Mouse (Mus musculus) inflammation-experienced regulatory T-cells, adult 6 months (primary cell): Measurements from ENCODE around the gene Mcm10. TPM values are rescaled to one million over a fixed set of nuclear protein-coding genes. Genes with fewer than 3 reads are reported as not detected.
A peak's percentile ranks its signal among the peaks of the same experiment; 100 is the strongest.

Experiments
- ATAC-seq: one replicate; pipeline ENCODE4 v1.8.0; 2017
- polyA plus RNA-seq, 3 experiments: library from polyadenylated mRNA; unstranded; fragments of 100-300 nt; shearing (Covaris generic); gene quantifications; one replicate each; pipeline ENCODE4 v1.2.1; 2017

Mcm10 gene
- polyA plus RNA-seq, result 10 to 100 TPM in 1 of 3 experiments, 1 to 10 TPM in 2; 3.2 to 20.8 (median 3.5) TPM

- peak; percentile 100 for ATAC-seq
These were observed at the start of gene Mcm10 for GRCm38 (mm10) chr2:5012491-5013324. Gene Mcm10, minus strand, starts transcription at chr2:5012791.

GRCm38 (mm10) chr2:5061133-5061708, 48.6 kb upstream of the Mcm10 start:
- no peak for ATAC-seq

GRCm38 (mm10) chr2:5059997-5060396, 47.4 kb upstream of the Mcm10 start:
- ATAC-seq, result no peak

- no peak for ATAC-seq
These were observed 45.8 kb upstream of the Mcm10 start for GRCm38 (mm10) chr2:5058436-5058835.

GRCm38 (mm10) chr2:5050562-5050961, 38.0 kb upstream of the Mcm10 start:
- no peak for ATAC-seq

GRCm38 (mm10) chr2:5047016-5047415, 34.4 kb upstream of the Mcm10 start:
- ATAC-seq, result no peak

- ATAC-seq, result no peak
These were observed 32.8 kb upstream of the Mcm10 start for GRCm38 (mm10) chr2:5045269-5045965.

GRCm38 (mm10) chr2:5044321-5044720, 31.7 kb upstream of the Mcm10 start:
- ATAC-seq, result no peak

- ATAC-seq, result no peak
These were observed 30.8 kb upstream of the Mcm10 start for GRCm38 (mm10) chr2:5043476-5043761.

- ATAC-seq, result no peak
These were observed 30.3 kb upstream of the Mcm10 start for GRCm38 (mm10) chr2:5042616-5043475.

GRCm38 (mm10) chr2:5041854-5042253, 29.3 kb upstream of the Mcm10 start:
- ATAC-seq, result no peak

- no peak for ATAC-seq
These were observed 27.9 kb upstream of the Mcm10 start for GRCm38 (mm10) chr2:5040281-5041161.

GRCm38 (mm10) chr2:5039350-5040170, 27.0 kb upstream of the Mcm10 start:
- ATAC-seq, result no peak

- no peak for ATAC-seq
These were observed 25.7 kb upstream of the Mcm10 start for GRCm38 (mm10) chr2:5038320-5038719.

- ATAC-seq, result no peak
These were observed 24.8 kb upstream of the Mcm10 start for GRCm38 (mm10) chr2:5037390-5037789.

- ATAC-seq, result peak; percentile 63
These were observed 24.0 kb upstream of the Mcm10 start for GRCm38 (mm10) chr2:5036411-5037076.

GRCm38 (mm10) chr2:5035241-5035640, 22.6 kb upstream of the Mcm10 start:
- no peak for ATAC-seq

- no peak for ATAC-seq
These were observed 22.2 kb upstream of the Mcm10 start for GRCm38 (mm10) chr2:5034801-5035200.

- ATAC-seq, result no peak
These were observed 21.2 kb upstream of the Mcm10 start for GRCm38 (mm10) chr2:5033546-5034420.
